Comparison of ENCODE assay signal across 9 mouse cellular contexts in genomic region chr12:28248749-28249148, GRCm38 (mm10).
DNase-seq lines count a peak whose midpoint lies in the region; TF ChIP-seq lines count a peak whose summit lies in the region.
"Had no signal": no experiment of that assay in that cellular context is flagged by ENCODE, and none has a peak within 500 bp of the region (broad histone marks: within the 10 kb centered on the region; RNA-seq: fewer than 3 reads in every experiment).

No protein-coding gene starts in this region.

- no peak for DNase-seq in cerebellum, adult 2 months
- no peak for DNase-seq in cerebellum, adult 8-10 months
- peak; percentile 4 for DNase-seq in thymus, postnatal 4 days
- no peak for DNase-seq in thymus, postnatal 14 days
- DNase-seq in layer of hippocampus, adult 8-10 months (ENCODE audit: low spot score in 2 of 2) = peak; percentile 29 to 53
- DNase-seq in retina, embryonic 14.5 days (ENCODE audit: low spot score) = peak; percentile 45
- DNase-seq in adipocyte (ENCODE audit: low spot score) = no peak
- DNase-seq in ovary, postnatal 10 days (ENCODE audit: low spot score) = no peak

- no peak for TF ChIP-seq POLR2A in cerebellum, adult 2 months (IDR thresholded peaks at IDR 0.05; ENCODE audit: borderline replicate concordance, insufficient read depth, low read length)

- WGBS in cerebellum, adult 2 months = 63% methylated on average over 3 of the region's 3 CpGs

- TF ChIP-seq CTCF in cerebellum, adult 2 months (IDR thresholded peaks at IDR 0.05; ENCODE audit: borderline replicate concordance, insufficient read depth, low read depth, low read length) = peak; percentile 21; the same call in 1 of the 2 replicates

- peaks cover 5% of the 10 kb centered on the region for H3K4me1 ChIP-seq in cerebellum, adult 2 months (ENCODE audit: control insufficient read depth, insufficient read depth, low read length)
- H3K4me1 ChIP-seq: embryonic facial prominence, embryonic 13.5 days had no signal

- H3K27me3 ChIP-seq in cerebellum, adult 2 months (ENCODE audit: control insufficient read depth, insufficient read depth, low read length) = no peaks in the 10 kb centered on the region
- H3K27me3 ChIP-seq: embryonic facial prominence, embryonic 13.5 days had no signal

- no peak overlapping the region for H3K27ac ChIP-seq in cerebellum, adult 2 months (ENCODE audit: insufficient read depth, low read length)
- H3K27ac ChIP-seq: embryonic facial prominence, embryonic 13.5 days had no signal

- no peak overlapping the region for H3K4me3 ChIP-seq in cerebellum, adult 2 months (replicated peaks; ENCODE audit: insufficient read depth, low read depth, low read length)
- H3K4me3 ChIP-seq: embryonic facial prominence, embryonic 13.5 days had no signal

Comparison
In these comparisons a context has a peak if more than half of its experiments do, and no peak if none do; other contexts are left out.
1. DNase-seq: peak in thymus, postnatal 4 days (single experiment), layer of hippocampus, adult 8-10 months (2 of 2) and retina, embryonic 14.5 days (single experiment); none in cerebellum, adult 2 months (0 of 2), cerebellum, adult 8-10 months (single experiment), thymus, postnatal 14 days (single experiment), adipocyte (single experiment) and ovary, postnatal 10 days (single experiment).